Mouse (Mus musculus): ENCODE data around the gene Olfr113. TPM values are rescaled to one million over a fixed set of nuclear protein-coding genes. Genes with fewer than 3 reads are reported as not detected.

Olfr113 gene
- not detected for total RNA-seq (2023)

GRCm38 (mm10) chr17:37577563-37577962 lies at the start of gene Olfr113:
Gene Olfr113, minus strand, starts transcription at chr17:37577663.

GRCm38 (mm10) chr17:37627009-37627408 lies 49.5 kb upstream of the Olfr113 start, which contains the start of the genes Olfr115 and Olfr116:
Gene Olfr115, minus strand, starts transcription at chr17:37627109.
Gene Olfr116, minus strand, starts transcription at chr17:37627199.

GRCm38 (mm10) chr17:37592643-37593042 lies 15.2 kb upstream of the Olfr113 start, which contains the start of gene Olfr114:
Gene Olfr114, minus strand, starts transcription at chr17:37592743.

GRCm38 (mm10) chr17:37569351-37569750 lies 8.1 kb downstream of the Olfr113 start, which contains the start of gene Olfr112:
Gene Olfr112, minus strand, starts transcription at chr17:37569451.

Other genes with a start within 250 kb of the Olfr113 start
- gene Olfr103, start 238.0 kb downstream of the Olfr113 start, total RNA-seq (2023): not detected
- gene Olfr104-ps, start 218.1 kb downstream of the Olfr113 start, total RNA-seq (2023): not detected
- not detected for gene Olfr105-ps, start 198.6 kb downstream of the Olfr113 start, total RNA-seq (2023)
- not detected for gene Olfr106-ps, start 187.3 kb downstream of the Olfr113 start, total RNA-seq (2023)
- gene Olfr107, start 178.4 kb downstream of the Olfr113 start, total RNA-seq (2023): not detected
- gene Olfr108, start 132.2 kb downstream of the Olfr113 start, total RNA-seq (2023): not detected
- not detected for gene Olfr109, start 118.7 kb downstream of the Olfr113 start, total RNA-seq (2023)
- gene H2-M2, start 94.1 kb downstream of the Olfr113 start, total RNA-seq (2023): 1 to 10 TPM; 7.7 to 9.7 TPM
- gene Olfr110, start 85.2 kb downstream of the Olfr113 start, total RNA-seq (2023): under 1 TPM in 1 of 2 experiments, not detected in 1; 0.64 TPM
- 1 to 10 TPM in 1 of 2 experiments, under 1 TPM in 1; 0.68 to 1.2 TPM for gene Olfr111, start 69.6 kb downstream of the Olfr113 start, total RNA-seq (2023)
- not detected for gene Olfr112, start 8.2 kb downstream of the Olfr113 start, total RNA-seq (2023)
- gene Olfr114, start 15.1 kb upstream of the Olfr113 start, total RNA-seq (2023): not detected
- gene Olfr115, start 49.4 kb upstream of the Olfr113 start, total RNA-seq (2023): not detected
- gene Olfr116, start 49.5 kb upstream of the Olfr113 start, total RNA-seq (2023): not detected
- gene Olfr117, start 86.1 kb upstream of the Olfr113 start, total RNA-seq (2023): not detected
- not detected for gene Olfr118, start 89.3 kb upstream of the Olfr113 start, total RNA-seq (2023)
- not detected for gene Olfr119, start 118.9 kb upstream of the Olfr113 start, total RNA-seq (2023)
- gene Olfr120, start 144.1 kb upstream of the Olfr113 start, total RNA-seq (2023): not detected
- gene Olfr121, start 171.2 kb upstream of the Olfr113 start, total RNA-seq (2023): not detected
- not detected for gene Olfr122, start 190.9 kb upstream of the Olfr113 start, total RNA-seq (2023)
- gene Olfr123, start 215.9 kb upstream of the Olfr113 start, total RNA-seq (2023): not detected
- gene Olfr124, start 222.2 kb upstream of the Olfr113 start, total RNA-seq (2023): not detected